Mouse (Mus musculus): ENCODE measurements around the gene Ahnak. TPM values are rescaled to one million over a fixed set of nuclear protein-coding genes. Genes with fewer than 3 reads are reported as not detected.

The Ahnak gene
- polyA plus RNA-seq, 1 experiment from 2014 or later = 2.2 TPM

- no peaks in the 10 kb centered on the region for H3K27me3 ChIP-seq (replicated peaks; ENCODE audit: control insufficient read depth, insufficient read depth, low read length)
- H3K27ac ChIP-seq (ENCODE audit: low read length) = no peak overlapping the region
- H3K4me1 ChIP-seq (replicated peaks; ENCODE audit: control insufficient read depth, insufficient read depth, low read length) = no peaks in the 10 kb centered on the region
- H3K4me2 ChIP-seq (ENCODE audit: low read length) = no peak overlapping the region
- no peak overlapping the region for H3K4me3 ChIP-seq (replicated peaks; ENCODE audit: low read length)
- no peak overlapping the region for H3K9ac ChIP-seq (replicated peaks; ENCODE audit: low read depth, low read length)
- H3K36me3 ChIP-seq (ENCODE audit: control insufficient read depth, insufficient read depth) = no peaks in the 10 kb centered on the region
- no peaks in the 10 kb centered on the region for H3K9me3 ChIP-seq (ENCODE audit: control insufficient read depth, low read length)
- no peak for ATAC-seq
- 74% methylated on average over 4 of the region's 4 CpGs for WGBS
Measured at GRCm38 (mm10) chr19:9090191-9090590, 101.1 kb downstream of the Ahnak start.

DNA sequence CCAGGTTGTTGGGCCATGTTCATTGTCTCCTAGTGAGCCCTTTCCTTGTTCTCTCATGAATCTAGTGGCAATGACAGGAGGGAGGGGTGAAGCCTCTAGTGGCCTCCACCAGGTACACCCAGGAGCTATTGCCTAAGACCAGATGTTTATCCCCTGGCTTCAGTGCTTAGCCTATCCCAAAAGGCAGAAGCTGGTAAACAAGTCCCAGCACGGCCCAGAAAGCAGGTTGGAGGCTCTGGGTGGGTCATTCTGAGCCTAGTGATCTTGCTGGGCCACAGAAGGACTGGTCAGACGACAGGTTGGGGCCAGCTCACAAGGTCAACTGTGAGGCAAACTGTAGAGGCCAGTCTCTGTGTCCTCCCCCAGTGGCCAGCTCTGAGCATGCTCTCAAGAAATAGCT, 101.6 kb downstream of the Ahnak start:
- Histone ChIP-seq H3K27me3 (replicated peaks; ENCODE audit: control insufficient read depth, insufficient read depth, low read length) (no peaks in the 10 kb centered on the region), H3K27ac (ENCODE audit: low read length) (no peak overlapping the region), H3K4me2 (ENCODE audit: low read length) (no peak overlapping the region), H3K4me1 (replicated peaks; ENCODE audit: control insufficient read depth, insufficient read depth, low read length) (no peaks in the 10 kb centered on the region), H3K9ac (replicated peaks; ENCODE audit: low read depth, low read length) (no peak overlapping the region), H3K4me3 (replicated peaks; ENCODE audit: low read length) (no peak overlapping the region), H3K36me3 (ENCODE audit: control insufficient read depth, insufficient read depth) (no peaks in the 10 kb centered on the region), H3K9me3 (ENCODE audit: control insufficient read depth, low read length) (no peaks in the 10 kb centered on the region)
- WGBS = 66% methylated on average over 2 of the region's 2 CpGs
- ATAC-seq = no peak

DNA sequence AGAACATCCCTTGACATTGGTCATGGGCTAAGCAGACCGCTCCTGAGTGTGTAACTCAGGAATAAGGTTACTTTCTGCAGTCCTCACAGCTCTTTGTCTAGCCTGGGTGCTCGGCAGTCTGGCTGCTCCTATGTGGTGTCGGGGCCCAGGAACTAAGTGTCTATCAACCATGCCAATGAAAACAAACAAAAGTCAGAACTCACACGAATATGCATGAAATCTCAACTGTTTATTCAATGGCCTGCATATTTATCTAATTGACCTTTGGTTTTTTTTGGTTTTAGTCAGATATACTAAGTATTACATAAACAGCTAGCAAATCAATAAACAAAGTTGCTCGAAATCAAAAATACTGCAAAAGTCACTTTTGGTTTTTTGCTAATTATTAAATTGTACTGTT, 106.0 kb downstream of the Ahnak start:
- H3K4me3 ChIP-seq (replicated peaks; ENCODE audit: low read length) = no peak overlapping the region
- no peaks in the 10 kb centered on the region for H3K27me3 ChIP-seq (replicated peaks; ENCODE audit: control insufficient read depth, insufficient read depth, low read length)
- no peak overlapping the region for H3K27ac ChIP-seq (ENCODE audit: low read length)
- WGBS = 66% methylated on average over 5 of the region's 5 CpGs
- no peak overlapping the region for H3K9ac ChIP-seq (replicated peaks; ENCODE audit: low read depth, low read length)
- ATAC-seq = no peak
- no peak overlapping the region for H3K4me2 ChIP-seq (ENCODE audit: low read length)
- H3K4me1 ChIP-seq (replicated peaks; ENCODE audit: control insufficient read depth, insufficient read depth, low read length) = no peaks in the 10 kb centered on the region
- H3K36me3 ChIP-seq (ENCODE audit: control insufficient read depth, insufficient read depth) = no peaks in the 10 kb centered on the region
- no peaks in the 10 kb centered on the region for H3K9me3 ChIP-seq (ENCODE audit: control insufficient read depth, low read length)

DNA sequence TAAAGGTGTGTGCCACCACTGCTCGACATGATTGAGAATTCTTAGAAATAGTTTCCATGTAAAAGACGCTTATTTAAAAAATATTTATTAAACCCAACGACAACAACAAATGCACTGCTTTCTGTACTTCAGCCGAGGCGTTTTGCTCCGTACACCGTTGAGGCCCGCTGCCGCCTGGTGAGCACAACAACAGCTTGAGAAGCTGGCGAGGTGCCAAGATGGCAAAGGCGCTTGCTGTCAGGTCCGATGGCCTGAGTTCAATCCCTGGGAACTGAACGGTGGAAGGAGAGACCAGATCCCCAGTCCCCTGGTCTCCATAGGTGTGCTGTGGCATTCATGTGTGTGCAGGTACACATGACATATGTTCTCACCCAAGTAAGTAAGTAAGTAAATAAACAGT, 108.4 kb downstream of the Ahnak start:
- Histone ChIP-seq H3K36me3 (ENCODE audit: control insufficient read depth, insufficient read depth) (no peaks in the 10 kb centered on the region), H3K4me1 (replicated peaks; ENCODE audit: control insufficient read depth, insufficient read depth, low read length) (no peaks in the 10 kb centered on the region), H3K9me3 (ENCODE audit: control insufficient read depth, low read length) (no peaks in the 10 kb centered on the region), H3K27me3 (replicated peaks; ENCODE audit: control insufficient read depth, insufficient read depth, low read length) (no peaks in the 10 kb centered on the region), H3K4me2 (ENCODE audit: low read length) (no peak overlapping the region), H3K4me3 (replicated peaks; ENCODE audit: low read length) (no peak overlapping the region), H3K9ac (replicated peaks; ENCODE audit: low read depth, low read length) (no peak overlapping the region), H3K27ac (ENCODE audit: low read length) (no peak overlapping the region)
- no peak for ATAC-seq
- WGBS = 47% methylated on average over 13 of the region's 13 CpGs

GRCm38 (mm10) chr19:9099751-9100150, 110.7 kb downstream of the Ahnak start:
- ATAC-seq = no peak
- H3K9me3 ChIP-seq (ENCODE audit: control insufficient read depth, low read length) = no peaks in the 10 kb centered on the region

GRCm38 (mm10) chr19:9100297-9101061, 111.4 kb downstream of the Ahnak start:
- H3K27me3 ChIP-seq (replicated peaks; ENCODE audit: control insufficient read depth, insufficient read depth, low read length) = no peaks in the 10 kb centered on the region
- no peak overlapping the region for H3K9ac ChIP-seq (replicated peaks; ENCODE audit: low read depth, low read length)
- WGBS = 85% methylated on average over 17 of the region's 17 CpGs
- H3K4me2 ChIP-seq (ENCODE audit: low read length) = no peak overlapping the region
- H3K27ac ChIP-seq (ENCODE audit: low read length) = no peak overlapping the region
- no peaks in the 10 kb centered on the region for H3K9me3 ChIP-seq (ENCODE audit: control insufficient read depth, low read length)
- H3K36me3 ChIP-seq (ENCODE audit: control insufficient read depth, insufficient read depth) = no peaks in the 10 kb centered on the region
- ATAC-seq = no peak
- no peaks in the 10 kb centered on the region for H3K4me1 ChIP-seq (replicated peaks; ENCODE audit: control insufficient read depth, insufficient read depth, low read length)
- H3K4me3 ChIP-seq (replicated peaks; ENCODE audit: low read length) = no peak overlapping the region

More at GRCm38 (mm10) chr19:9099751-9100150, 110.7 kb downstream of the Ahnak start:
- H3K27ac ChIP-seq (ENCODE audit: low read length) = no peak overlapping the region
- no peaks in the 10 kb centered on the region for H3K36me3 ChIP-seq (ENCODE audit: control insufficient read depth, insufficient read depth)
- H3K4me1 ChIP-seq (replicated peaks; ENCODE audit: control insufficient read depth, insufficient read depth, low read length) = no peaks in the 10 kb centered on the region
- H3K4me2 ChIP-seq (ENCODE audit: low read length) = no peak overlapping the region
- H3K4me3 ChIP-seq (replicated peaks; ENCODE audit: low read length) = no peak overlapping the region
- no peaks in the 10 kb centered on the region for H3K27me3 ChIP-seq (replicated peaks; ENCODE audit: control insufficient read depth, insufficient read depth, low read length)
- H3K9ac ChIP-seq (replicated peaks; ENCODE audit: low read depth, low read length) = no peak overlapping the region
- WGBS = 89% methylated on average over 8 of the region's 8 CpGs

DNA sequence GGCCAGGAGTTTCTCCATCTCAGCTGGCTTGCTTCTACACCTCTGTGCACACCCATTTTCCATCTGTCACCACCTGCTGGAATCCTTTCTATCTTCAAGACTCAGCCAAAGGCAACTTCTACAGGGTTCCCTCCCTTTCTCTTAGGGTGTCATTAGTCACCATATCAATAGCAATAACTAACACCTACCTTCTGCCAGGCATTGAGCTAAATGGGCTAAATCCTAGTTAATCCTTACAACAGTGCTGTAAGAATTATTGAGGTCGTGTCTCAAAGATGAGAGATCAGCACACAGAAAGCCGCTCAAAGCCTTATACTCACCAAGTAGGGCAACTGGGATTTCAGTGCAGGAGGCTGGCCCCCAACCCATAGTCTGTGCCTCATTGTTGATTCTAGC, 112.0 kb downstream of the Ahnak start:
- H3K27ac ChIP-seq (ENCODE audit: low read length) = no peak overlapping the region
- H3K4me2 ChIP-seq (ENCODE audit: low read length) = no peak overlapping the region
- H3K36me3 ChIP-seq (ENCODE audit: control insufficient read depth, insufficient read depth) = no peaks in the 10 kb centered on the region
- no peak overlapping the region for H3K4me3 ChIP-seq (replicated peaks; ENCODE audit: low read length)
- no peaks in the 10 kb centered on the region for H3K4me1 ChIP-seq (replicated peaks; ENCODE audit: control insufficient read depth, insufficient read depth, low read length)
- H3K9me3 ChIP-seq (ENCODE audit: control insufficient read depth, low read length) = no peaks in the 10 kb centered on the region
- H3K27me3 ChIP-seq (replicated peaks; ENCODE audit: control insufficient read depth, insufficient read depth, low read length) = no peaks in the 10 kb centered on the region
- ATAC-seq = no peak
- WGBS = 76% methylated on average over 2 of the region's 2 CpGs
- no peak overlapping the region for H3K9ac ChIP-seq (replicated peaks; ENCODE audit: low read depth, low read length)

DNA sequence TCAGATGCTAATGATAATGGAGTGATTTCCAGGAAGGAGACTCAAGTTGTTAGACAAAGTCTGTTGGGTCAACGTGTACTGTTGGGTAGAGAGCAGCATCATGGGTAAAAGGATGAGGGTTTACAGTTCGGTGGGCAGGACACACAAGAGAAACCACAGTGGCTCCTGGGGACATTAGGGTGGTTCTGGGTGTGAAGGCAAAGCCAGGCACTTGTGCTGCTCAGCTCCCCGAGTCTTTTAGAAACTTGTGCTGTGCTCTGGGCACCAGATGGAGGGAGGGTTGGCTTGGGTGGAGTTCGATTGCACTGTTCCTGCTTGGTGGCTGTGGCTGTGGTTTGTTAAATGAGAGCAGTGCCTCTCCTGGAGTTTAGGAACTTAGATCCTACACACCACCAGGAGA, 114.9 kb downstream of the Ahnak start:
- Histone ChIP-seq H3K4me2 (ENCODE audit: low read length) (no peak overlapping the region), H3K4me1 (replicated peaks; ENCODE audit: control insufficient read depth, insufficient read depth, low read length) (no peaks in the 10 kb centered on the region), H3K4me3 (replicated peaks; ENCODE audit: low read length) (no peak overlapping the region), H3K9ac (replicated peaks; ENCODE audit: low read depth, low read length) (no peak overlapping the region), H3K9me3 (ENCODE audit: control insufficient read depth, low read length) (no peaks in the 10 kb centered on the region), H3K36me3 (ENCODE audit: control insufficient read depth, insufficient read depth) (no peaks in the 10 kb centered on the region), H3K27me3 (replicated peaks; ENCODE audit: control insufficient read depth, insufficient read depth, low read length) (no peaks in the 10 kb centered on the region), H3K27ac (ENCODE audit: low read length) (no peak overlapping the region)
- WGBS = 85% methylated on average over 4 of the region's 4 CpGs
- ATAC-seq = no peak

DNA sequence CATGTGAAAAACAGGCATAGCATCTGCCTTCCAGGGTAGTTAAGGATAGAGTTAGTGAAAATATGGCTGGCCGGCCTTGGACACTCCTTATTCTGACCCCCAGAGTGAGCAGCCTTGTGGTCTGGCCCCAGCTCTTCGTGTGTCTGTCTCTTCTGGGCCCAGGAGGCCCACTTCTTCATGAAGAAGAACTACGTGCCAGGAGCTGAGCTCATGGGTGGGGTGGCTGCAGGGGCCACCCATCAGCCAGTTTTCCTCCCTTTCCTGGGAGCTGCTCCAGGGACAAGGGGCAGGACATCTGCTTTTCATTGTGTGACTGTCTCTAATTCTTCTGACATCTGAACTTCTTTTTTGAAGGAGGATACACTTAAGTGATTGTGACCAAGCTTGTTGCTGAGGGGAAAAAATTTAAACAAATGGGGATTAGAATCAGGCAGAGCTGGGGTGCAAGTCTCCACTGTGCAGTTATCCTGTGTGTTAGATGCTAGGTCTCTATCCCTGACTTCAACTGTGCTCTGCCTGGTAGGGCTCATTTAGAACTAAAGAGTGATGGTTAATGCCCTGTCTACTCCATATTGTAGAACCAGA, 116.1 kb downstream of the Ahnak start:
- Histone ChIP-seq H3K4me1 (replicated peaks; ENCODE audit: control insufficient read depth, insufficient read depth, low read length) (no peaks in the 10 kb centered on the region), H3K27me3 (replicated peaks; ENCODE audit: control insufficient read depth, insufficient read depth, low read length) (no peaks in the 10 kb centered on the region), H3K9ac (replicated peaks; ENCODE audit: low read depth, low read length) (no peak overlapping the region), H3K9me3 (ENCODE audit: control insufficient read depth, low read length) (no peaks in the 10 kb centered on the region), H3K27ac (ENCODE audit: low read length) (no peak overlapping the region), H3K36me3 (ENCODE audit: control insufficient read depth, insufficient read depth) (no peaks in the 10 kb centered on the region), H3K4me2 (ENCODE audit: low read length) (no peak overlapping the region), H3K4me3 (replicated peaks; ENCODE audit: low read length) (no peak overlapping the region)
- ATAC-seq = no peak
- 69% methylated on average over 3 of the region's 3 CpGs for WGBS

All from forebrain, embryonic 16.5 days (tissue).